Mouse (Mus musculus) embryonic stem cell, embryonic (primary cell): ENCODE results near the gene 6330409D20Rik.

Experiments used
- CTCF ChIA-PET, 4 experiments: fragments of 300-600 bp in 2 of 4; fragments of 350-600 bp in 2 of 4; sonication (Branson Sonifier 250); formaldehyde crosslinking; loops; one replicate each; lab custom pipeline; 2022; ENCODE audit warnings: inconsistent platforms in 2 of 4; lab: Charles Lee
- POLR2A ChIA-PET, 4 experiments: fragments of 300-600 bp in 2 of 4; fragments of 350-600 bp in 2 of 4; sonication (Branson Sonifier 250); formaldehyde crosslinking; loops; one replicate each; lab custom pipeline; 2022; ENCODE audit warnings: antibody characterized with exemption in 4 of 4, inconsistent platforms in 1 of 4; lab: Charles Lee

Gene 6330409D20Rik

GRCm38 (mm10) chr2:32741273-32742172, 707 bp upstream of the 6330409D20Rik start:
- ChIA-PET POLR2A (interaction anchor here (0.6 to 12.4 kb wide), 22 partner anchors 9 to 220 kb away, joined by 3 to 118 read pairs (median 4); partner anchors contain the start of genes Fpgs (in 1 of the 4), Lrsam1 (in 1 of the 4), Rpl12 (in 1 of the 4) and Tor2a (in 1 of the 4)), CTCF (interaction anchor here in 3 of 4 experiments (0.6 to 1.8 kb wide), 9 partner anchors 13 to 187 kb away, joined by 3 to 8 read pairs (median 3); partner anchors contain the start of gene Tor2a (in 2 of the 3))

DNA sequence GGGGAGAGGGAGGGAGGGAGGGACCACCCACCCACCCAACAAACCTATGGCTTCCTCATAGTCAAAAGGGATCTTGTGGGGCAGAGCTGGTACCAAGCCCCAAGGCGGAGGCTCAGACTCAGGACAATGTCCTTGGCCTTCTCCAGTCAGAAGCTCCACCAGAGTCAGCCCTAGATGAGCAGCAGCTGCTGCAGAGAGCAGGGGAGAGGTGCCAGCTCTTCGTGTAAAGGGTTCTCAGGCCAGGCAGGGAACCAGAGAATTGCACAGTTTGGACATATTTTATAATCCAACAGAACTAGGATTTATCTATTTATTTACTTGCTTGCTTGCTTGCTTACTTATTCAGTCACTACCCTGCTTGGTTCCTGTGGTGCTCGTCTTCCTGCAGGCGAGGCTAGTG, 1.5 kb downstream of the 6330409D20Rik start:
- CTCF ChIA-PET = no interaction called here
- POLR2A ChIA-PET = interaction anchor here in 2 of 4 experiments (0.8 to 12.4 kb wide), 7 partner anchors 9 to 112 kb away, joined by 3 to 118 read pairs (median 3); partner anchors contain the start of gene Tor2a (in 1 of the 2)

DNA sequence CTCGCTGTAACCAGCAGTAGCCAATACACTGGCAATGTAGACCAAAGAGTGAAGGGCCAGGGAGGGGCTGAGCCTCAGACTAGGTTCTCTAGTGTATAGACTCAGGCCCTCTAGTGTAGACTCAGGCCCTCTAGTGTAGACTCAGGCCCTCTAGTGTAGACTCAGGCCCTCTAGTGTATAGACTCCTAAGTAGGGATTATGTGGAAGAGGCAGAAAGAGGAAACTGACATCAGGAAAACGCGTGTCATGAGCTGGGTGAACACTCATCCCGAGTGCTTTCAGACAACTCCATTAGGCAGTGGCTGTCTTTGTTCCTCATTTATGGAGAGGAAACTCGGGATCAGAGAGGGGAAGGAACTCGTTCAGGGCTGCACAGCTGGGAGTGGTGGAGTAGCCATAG, 3.8 kb downstream of the 6330409D20Rik start:
- CTCF ChIA-PET = interaction anchor here in 2 of 4 experiments (0.8 to 1.4 kb wide), 5 partner anchors 10 to 192 kb away, joined by 3 to 4 read pairs (median 3); partner anchors contain the start of gene Tor2a (in 2 of the 2)
- POLR2A ChIA-PET = interaction anchor here in 3 of 4 experiments (0.5 to 12.4 kb wide), 8 partner anchors 7 to 72 kb away, joined by 3 to 118 read pairs (median 4); no protein-coding TSS in a partner anchor

GRCm38 (mm10) chr2:32736306-32736829, 4.4 kb downstream of the 6330409D20Rik start:
- ChIA-PET CTCF (interaction anchor here in 2 of 4 experiments (0.8 to 1.6 kb wide), 4 partner anchors 10 to 193 kb away, joined by 3 to 4 read pairs (median 4); partner anchors contain the start of gene Tor2a (in 2 of the 2)), POLR2A (interaction anchor here in 3 of 4 experiments (0.5 to 12.4 kb wide), 7 partner anchors 7 to 235 kb away, joined by 3 to 118 read pairs (median 3); no protein-coding TSS in a partner anchor)

DNA sequence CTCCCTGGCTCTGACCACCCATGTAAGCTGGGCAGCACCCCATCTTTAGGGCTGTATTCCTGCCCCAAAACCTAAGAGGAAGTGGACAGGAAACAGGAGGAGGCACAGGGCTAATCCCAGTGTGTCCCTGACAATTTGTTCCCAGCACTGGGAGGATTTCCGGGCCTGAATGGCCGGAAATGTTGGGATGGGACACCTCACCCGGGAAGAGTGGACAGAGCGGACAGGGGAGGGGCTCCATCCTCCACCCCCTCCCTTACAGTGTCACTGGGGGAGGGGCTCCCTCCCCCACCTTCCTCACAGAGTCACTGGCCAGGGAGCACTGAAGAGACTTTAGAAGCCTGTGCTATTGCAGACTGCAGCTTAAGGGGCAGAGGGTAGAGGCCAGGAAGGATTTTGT, 5.9 kb downstream of the 6330409D20Rik start:
- CTCF ChIA-PET = interaction anchor here in 2 of 4 experiments (0.6 to 2.0 kb wide), 3 partner anchors 22 to 46 kb away, joined by 3 to 5 read pairs (median 4); partner anchors contain the start of gene Tor2a (in 1 of the 2)
- POLR2A ChIA-PET = interaction anchor here in 2 of 4 experiments (0.8 to 1.5 kb wide), 5 partner anchors 15 to 226 kb away, joined by 3 to 5 read pairs (median 4); partner anchors contain the start of genes Cdk9 (in 1 of the 2), Lrsam1 (in 1 of the 2) and Rpl12 (in 1 of the 2)

- CTCF ChIA-PET = interaction anchor here in 1 of 4 experiments (0.6 to 2.0 kb wide), 2 partner anchors 30 to 45 kb away, joined by 3 to 5 read pairs; no protein-coding TSS in a partner anchor
- POLR2A ChIA-PET = interaction anchor here in 2 of 4 experiments (0.8 to 9.6 kb wide), 6 partner anchors 8 to 227 kb away, joined by 3 to 118 read pairs (median 4); partner anchors contain the start of genes 6330409D20Rik (in 1 of the 2), Cdk9 (in 1 of the 2), Lrsam1 (in 1 of the 2) and Rpl12 (in 1 of the 2)
Observed at GRCm38 (mm10) chr2:32734480-32734879, 6.3 kb downstream of the 6330409D20Rik start.

DNA sequence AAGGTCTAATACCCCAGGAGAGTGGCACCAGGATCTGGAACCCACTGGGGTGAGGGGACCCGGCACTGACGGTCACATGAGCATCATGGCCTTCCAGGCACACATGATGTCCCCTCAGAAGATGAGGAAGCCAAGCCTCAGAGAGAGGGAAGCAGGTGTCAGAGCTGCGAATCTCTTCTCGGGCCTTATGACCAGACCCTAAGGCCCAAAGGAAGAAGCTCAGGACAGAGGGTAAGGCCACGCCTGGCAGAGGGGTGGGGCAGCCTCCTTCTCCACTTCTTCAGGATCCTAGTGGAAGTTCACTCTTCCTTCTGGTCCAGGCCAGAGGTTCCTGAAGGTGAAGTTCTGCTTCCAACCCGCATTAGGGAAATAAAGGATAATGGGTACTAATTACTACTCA, 8.1 kb downstream of the 6330409D20Rik start:
- POLR2A ChIA-PET = interaction anchor here in 3 of 4 experiments (1.1 to 9.6 kb wide), 5 partner anchors 10 to 26 kb away, joined by 3 to 118 read pairs (median 4); partner anchors contain the start of genes 6330409D20Rik (in 1 of the 3) and Cdk9 (in 1 of the 3)

GRCm38 (mm10) chr2:32731911-32732310, 8.9 kb downstream of the 6330409D20Rik start:
- ChIA-PET CTCF (interaction anchor here in 2 of 4 experiments (1.0 to 1.6 kb wide), 2 partner anchors 18 to 25 kb away, joined by 3 to 5 read pairs; partner anchors contain the start of gene Tor2a (in 1 of the 2)), POLR2A (interaction anchor here in 2 of 4 experiments (0.6 to 9.6 kb wide), 10 partner anchors 10 to 43 kb away, joined by 3 to 118 read pairs (median 4); partner anchors contain the start of genes 6330409D20Rik (in 1 of the 2), Cdk9 (in 1 of the 2) and Tor2a (in 1 of the 2))

More for the DNA sequence above, 8.1 kb downstream of the 6330409D20Rik start:
- CTCF ChIA-PET = interaction anchor here in 1 of 4 experiments (1.0 to 1.6 kb wide), 2 partner anchors 18 to 24 kb away, joined by 3 to 5 read pairs; partner anchors contain the start of gene Tor2a

GRCm38 (mm10) chr2:32730854-32731253, 10.0 kb downstream of the 6330409D20Rik start:
- POLR2A ChIA-PET = interaction anchor here in 2 of 4 experiments (0.5 to 9.6 kb wide), 7 partner anchors 11 to 170 kb away, joined by 3 to 118 read pairs (median 3); partner anchors contain the start of genes 6330409D20Rik (in 1 of the 2) and Cdk9 (in 1 of the 2)
- CTCF ChIA-PET = interaction anchor here in 1 of 4 experiments (1.0 kb wide), 1 partner anchor 17 kb away, joined by 3 read pairs; no protein-coding TSS in a partner anchor

- ChIA-PET POLR2A (interaction anchor here in 2 of 4 experiments (1.0 to 9.6 kb wide), 7 partner anchors 13 to 155 kb away, joined by 3 to 214 read pairs (median 5); partner anchors contain the start of genes Cdk9 (in 2 of the 2), 6330409D20Rik (in 1 of the 2) and Tor2a (in 1 of the 2)), CTCF (interaction anchor here in 2 of 4 experiments (0.8 to 2.6 kb wide), 3 partner anchors 36 to 129 kb away, joined by 3 to 7 read pairs (median 3); no protein-coding TSS in a partner anchor)
Observed at GRCm38 (mm10) chr2:32729547-32729946, 11.3 kb downstream of the 6330409D20Rik start.

DNA sequence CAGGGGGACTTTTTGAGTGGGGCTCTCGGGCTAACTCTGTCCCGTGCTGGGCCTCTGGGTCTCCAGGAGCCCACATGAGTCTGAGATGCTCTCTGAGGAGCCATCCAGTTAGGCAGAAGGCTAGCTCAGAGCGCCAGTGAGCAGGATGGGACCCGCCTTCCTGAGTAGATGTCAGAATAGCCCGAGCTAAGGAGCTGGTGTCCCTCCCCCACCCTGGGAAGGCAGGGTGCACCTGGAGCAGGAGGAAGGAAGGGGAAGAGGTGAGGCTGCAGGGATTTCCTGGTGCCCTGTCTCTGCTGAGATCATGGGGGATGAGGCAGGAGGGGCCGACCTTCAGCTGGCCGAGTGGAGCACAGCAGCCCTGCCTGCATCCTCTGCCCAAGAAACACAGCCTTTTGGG, 12.4 kb downstream of the 6330409D20Rik start:
- POLR2A ChIA-PET = interaction anchor here in 3 of 4 experiments (0.7 to 9.6 kb wide), 29 partner anchors 12 to 403 kb away, joined by 3 to 214 read pairs (median 5); partner anchors contain the start of genes 6330409D20Rik (in 2 of the 3), Cdk9 (in 2 of the 3), Eng (in 1 of the 3) and Fpgs (in 1 of the 3)
- CTCF ChIA-PET = interaction anchor here (0.6 to 4.0 kb wide), 17 partner anchors 13 to 184 kb away, joined by 3 to 35 read pairs (median 5); partner anchors contain the start of genes Tor2a (in 2 of the 4) and 6330409D20Rik (in 1 of the 4)

DNA sequence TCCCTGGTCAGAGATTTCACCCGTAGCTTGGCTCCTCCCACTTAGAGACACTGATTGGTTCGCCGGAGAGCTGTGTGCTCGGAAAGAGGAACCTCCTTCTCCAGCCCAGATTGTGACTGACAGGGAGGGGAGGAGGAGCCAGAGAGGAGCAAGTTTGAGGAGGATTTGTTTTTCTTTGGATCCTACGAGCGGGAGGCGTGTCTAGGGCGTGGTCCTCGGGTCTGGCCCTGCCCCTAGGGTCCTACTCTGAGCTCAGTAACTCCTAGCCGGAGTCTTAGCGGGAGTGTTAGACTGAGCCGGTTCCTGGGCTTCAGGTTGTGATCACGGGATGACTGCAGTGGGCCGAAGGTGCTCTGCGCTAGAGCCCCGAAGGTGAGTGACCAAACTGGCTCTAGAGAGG, 13.4 kb downstream of the 6330409D20Rik start:
- CTCF ChIA-PET = interaction anchor here (0.5 to 4.0 kb wide), 48 partner anchors 9 to 1598 kb away, joined by 3 to 35 read pairs (median 5); partner anchors contain the start of genes Tor2a (in 3 of the 4), Cdk9 (in 2 of the 4), Angptl2 (in 1 of the 4) and Garnl3 (in 1 of the 4)
- POLR2A ChIA-PET = interaction anchor here (0.5 to 9.6 kb wide), 100 partner anchors 9 to 1410 kb away, joined by 3 to 214 read pairs (median 4); partner anchors contain the start of genes Cdk9 (in 3 of the 4), Tor2a (in 3 of the 4), 6330409D20Rik (in 2 of the 4) and Eng (in 2 of the 4)

GRCm38 (mm10) chr2:32724832-32725790, 15.7 kb downstream of the 6330409D20Rik start:
- ChIA-PET CTCF (interaction anchor here in 2 of 4 experiments (0.6 to 4.0 kb wide), 6 partner anchors 17 to 215 kb away, joined by 3 to 15 read pairs (median 4); partner anchors contain the start of gene Tor2a (in 1 of the 2)), POLR2A (interaction anchor here in 3 of 4 experiments (1.0 to 9.6 kb wide), 9 partner anchors 10 to 50 kb away, joined by 4 to 214 read pairs (median 16); partner anchors contain the start of genes Cdk9 (in 3 of the 3), 6330409D20Rik (in 1 of the 3) and Fpgs (in 1 of the 3))

DNA sequence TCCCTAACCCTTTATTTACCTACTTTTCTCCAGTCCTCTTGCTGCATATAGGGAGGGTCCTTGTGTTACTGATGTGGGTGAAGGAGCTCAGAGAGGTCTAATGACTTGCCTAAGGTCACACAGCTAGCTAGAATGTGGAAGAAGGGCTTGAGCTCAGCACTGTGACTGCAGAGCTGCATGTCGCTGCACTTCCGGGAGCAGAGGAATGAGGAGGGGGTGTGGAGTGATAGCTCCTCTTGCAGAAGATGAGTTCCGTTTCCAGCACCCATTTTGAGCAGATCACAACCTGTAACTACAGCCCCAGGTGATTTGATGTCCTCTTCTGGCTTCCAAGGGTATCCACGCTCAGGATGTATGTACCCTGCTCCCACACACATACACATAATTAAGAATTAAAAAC, 16.7 kb downstream of the 6330409D20Rik start:
- POLR2A ChIA-PET = interaction anchor here in 2 of 4 experiments (0.9 to 1.6 kb wide), 6 partner anchors 9 to 27 kb away, joined by 3 to 7 read pairs (median 4); partner anchors contain the start of gene Cdk9 (in 1 of the 2)

GRCm38 (mm10) chr2:32722581-32722980, 18.2 kb downstream of the 6330409D20Rik start:
- ChIA-PET POLR2A (no interaction called here), CTCF (no interaction called here)

More for the DNA sequence above, 16.7 kb downstream of the 6330409D20Rik start:
- CTCF ChIA-PET = no interaction called here
